Mouse (Mus musculus): ENCODE results near the gene Cir1.

GRCm38 (mm10) chr2:73270593-73271458, 41.7 kb downstream of the Cir1 start:
- TF ChIP-seq CHD2 (IDR thresholded peaks at IDR 0.05; ENCODE audit: low read depth, low read length) = no peak
- no peak for TF ChIP-seq ZNF384 (IDR thresholded peaks at IDR 0.05; ENCODE audit: low read depth, low read length)

All from ES-E14 (cell line).